Mouse (Mus musculus): ENCODE data around the gene Mrpl54. TPM values are rescaled to one million over a fixed set of nuclear protein-coding genes. Genes with fewer than 3 reads are reported as not detected.
A peak's percentile ranks its signal among the peaks of the same experiment; 100 is the strongest.

Gene Mrpl54
- polyA plus RNA-seq, 1 experiment = 130 TPM

DNA sequence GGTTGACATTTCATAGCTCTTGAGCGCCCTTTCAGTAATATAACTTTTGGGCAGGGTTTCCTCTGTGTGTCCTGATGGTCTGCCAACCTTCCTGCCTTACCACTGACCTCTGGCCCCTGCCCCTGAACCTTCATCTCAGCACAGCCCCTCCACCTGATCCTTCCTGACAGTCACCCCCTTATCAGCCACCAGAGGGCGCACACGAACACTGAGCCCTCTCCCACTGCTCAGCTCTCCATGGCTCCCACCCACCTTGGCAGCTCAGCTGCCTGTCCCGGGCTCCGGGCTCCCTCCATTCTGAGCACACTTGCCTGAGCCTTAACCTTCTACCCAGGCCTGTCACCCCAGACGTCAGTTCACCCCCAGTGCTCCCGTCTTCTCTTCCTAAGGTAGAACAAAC, 22.5 kb upstream of the Mrpl54 start:
- H3K4me3 ChIP-seq (ENCODE audit: insufficient read depth, low read depth, low read length) = no peak overlapping the region
- no peaks in the 10 kb centered on the region for H3K27me3 ChIP-seq (replicated peaks; ENCODE audit: control insufficient read depth, insufficient read depth, low read length)
- TF ChIP-seq POLR2A (IDR thresholded peaks at IDR 0.05; ENCODE audit: low read depth, low read length) (no peak), CTCF (conservative IDR thresholded peaks at IDR 0.05; ENCODE audit: insufficient read depth, insufficient read length, low read depth, low read length) (peak; percentile 88)
- no peak overlapping the region for H3K27ac ChIP-seq (ENCODE audit: insufficient read depth, low read depth, low read length)
- H3K4me1 ChIP-seq (ENCODE audit: control insufficient read depth, insufficient read depth, low read length) = peaks cover 20% of the 10 kb centered on the region
- WGBS = 6% methylated on average over 7 of the region's 7 CpGs
- DNase-seq = peak; percentile 66
- H3K36me3 ChIP-seq (ENCODE audit: control insufficient read depth, insufficient read depth, low read length) = no peaks in the 10 kb centered on the region

DNA sequence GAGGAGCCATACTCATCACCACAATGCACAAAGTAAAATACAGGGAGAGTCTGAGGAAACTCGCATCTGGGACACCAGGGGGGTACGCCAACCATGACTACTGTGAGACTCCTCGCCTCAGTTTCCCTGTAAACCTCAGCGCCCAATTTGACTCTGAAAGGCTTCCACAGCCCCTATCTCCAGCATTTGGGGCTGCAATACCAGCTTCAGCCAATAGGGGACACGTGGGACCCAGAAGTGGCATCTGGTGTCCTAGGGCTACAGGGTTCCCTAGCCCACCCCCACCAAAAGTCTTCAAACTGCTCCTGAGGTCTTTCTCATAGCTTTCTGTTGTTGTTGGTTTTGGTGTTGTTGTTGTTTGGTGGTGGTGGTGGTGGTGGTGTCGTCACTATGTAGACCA, 21.9 kb upstream of the Mrpl54 start:
- peaks cover 14% of the 10 kb centered on the region for H3K4me1 ChIP-seq (ENCODE audit: control insufficient read depth, insufficient read depth, low read length)
- peak; percentile 43 for DNase-seq
- no peaks in the 10 kb centered on the region for H3K27me3 ChIP-seq (replicated peaks; ENCODE audit: control insufficient read depth, insufficient read depth, low read length)
- no peak overlapping the region for H3K27ac ChIP-seq (ENCODE audit: insufficient read depth, low read depth, low read length)
- TF ChIP-seq CTCF (conservative IDR thresholded peaks at IDR 0.05; ENCODE audit: insufficient read depth, insufficient read length, low read depth, low read length) (peak; percentile 45), POLR2A (IDR thresholded peaks at IDR 0.05; ENCODE audit: low read depth, low read length) (no peak)
- H3K36me3 ChIP-seq (ENCODE audit: control insufficient read depth, insufficient read depth, low read length) = no peaks in the 10 kb centered on the region
- WGBS = 46% methylated on average over 6 of the region's 6 CpGs
- no peak overlapping the region for H3K4me3 ChIP-seq (ENCODE audit: insufficient read depth, low read depth, low read length)

DNA sequence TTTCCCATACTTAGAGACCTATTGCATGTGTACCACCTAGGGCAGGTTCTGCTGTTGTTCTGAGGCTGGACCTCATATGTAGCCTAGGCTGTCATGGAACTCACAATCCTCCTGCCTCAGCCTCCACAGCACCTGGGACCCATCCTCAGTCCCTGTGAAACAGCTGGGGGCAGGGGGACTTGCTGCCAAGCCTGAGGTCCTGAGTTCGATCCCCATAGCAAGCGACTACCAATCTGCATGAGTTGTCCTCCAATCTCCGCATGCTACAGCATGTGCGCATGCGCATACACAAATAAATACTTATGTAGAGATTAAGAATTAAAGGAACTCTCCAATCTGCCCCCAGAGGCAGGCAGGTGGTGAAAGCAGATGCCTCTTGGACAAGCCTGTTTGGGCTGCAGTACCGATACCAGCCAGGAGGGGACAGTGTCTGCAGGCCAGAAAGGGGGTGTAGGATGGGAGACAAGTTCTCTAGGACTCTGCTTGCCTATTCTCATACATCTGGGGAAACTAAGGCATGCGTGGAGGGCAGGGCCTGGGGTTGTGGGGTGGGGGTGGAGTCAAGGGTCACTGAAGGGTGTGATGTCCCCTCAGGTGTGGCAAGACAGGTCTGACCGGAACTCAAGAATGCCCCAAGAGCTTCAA, 20.9 kb upstream of the Mrpl54 start:
- Histone ChIP-seq H3K4me3 (ENCODE audit: insufficient read depth, low read depth, low read length) (no peak overlapping the region), H3K4me1 (ENCODE audit: control insufficient read depth, insufficient read depth, low read length) (peaks cover 12% of the 10 kb centered on the region), H3K27ac (ENCODE audit: insufficient read depth, low read depth, low read length) (no peak overlapping the region), H3K27me3 (replicated peaks; ENCODE audit: control insufficient read depth, insufficient read depth, low read length) (no peaks in the 10 kb centered on the region), H3K36me3 (ENCODE audit: control insufficient read depth, insufficient read depth, low read length) (no peaks in the 10 kb centered on the region)
- peak; percentile 53 for DNase-seq
- TF ChIP-seq POLR2A (IDR thresholded peaks at IDR 0.05; ENCODE audit: low read depth, low read length) (no peak), CTCF (conservative IDR thresholded peaks at IDR 0.05; ENCODE audit: insufficient read depth, insufficient read length, low read depth, low read length) (peak; percentile 72)
- 62% methylated on average over 8 of the region's 8 CpGs for WGBS

DNA sequence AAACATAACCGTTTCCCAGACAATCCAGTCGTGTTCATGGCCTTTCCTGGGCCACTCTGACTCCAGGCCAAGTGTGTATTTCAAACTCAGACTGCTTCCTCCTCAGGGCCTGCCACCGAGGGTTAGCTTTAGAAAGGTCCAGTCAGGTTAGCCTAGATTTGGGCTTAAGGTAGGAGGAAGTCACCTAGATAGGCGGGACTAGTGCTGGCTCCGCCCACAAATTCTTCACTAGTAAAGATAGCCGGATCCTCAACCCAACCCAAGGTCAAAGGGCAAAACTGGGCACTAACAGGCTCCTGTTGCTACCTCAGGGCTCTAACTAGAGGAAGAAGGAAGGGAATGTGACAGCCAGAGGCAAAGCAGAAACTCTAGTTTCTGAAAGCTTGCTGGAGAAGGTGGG, 19.9 kb upstream of the Mrpl54 start:
- Histone ChIP-seq H3K36me3 (ENCODE audit: control insufficient read depth, insufficient read depth, low read length) (no peaks in the 10 kb centered on the region), H3K27me3 (replicated peaks; ENCODE audit: control insufficient read depth, insufficient read depth, low read length) (no peaks in the 10 kb centered on the region), H3K4me1 (ENCODE audit: control insufficient read depth, insufficient read depth, low read length) (peaks cover 12% of the 10 kb centered on the region), H3K4me3 (ENCODE audit: insufficient read depth, low read depth, low read length) (no peak overlapping the region), H3K27ac (ENCODE audit: insufficient read depth, low read depth, low read length) (peak overlapping the region; percentile 49)
- TF ChIP-seq POLR2A (IDR thresholded peaks at IDR 0.05; ENCODE audit: low read depth, low read length) (no peak), CTCF (conservative IDR thresholded peaks at IDR 0.05; ENCODE audit: insufficient read depth, insufficient read length, low read depth, low read length) (no peak)
- WGBS = 19% methylated on average over 6 of the region's 6 CpGs
- peak; percentile 81 for DNase-seq

DNA sequence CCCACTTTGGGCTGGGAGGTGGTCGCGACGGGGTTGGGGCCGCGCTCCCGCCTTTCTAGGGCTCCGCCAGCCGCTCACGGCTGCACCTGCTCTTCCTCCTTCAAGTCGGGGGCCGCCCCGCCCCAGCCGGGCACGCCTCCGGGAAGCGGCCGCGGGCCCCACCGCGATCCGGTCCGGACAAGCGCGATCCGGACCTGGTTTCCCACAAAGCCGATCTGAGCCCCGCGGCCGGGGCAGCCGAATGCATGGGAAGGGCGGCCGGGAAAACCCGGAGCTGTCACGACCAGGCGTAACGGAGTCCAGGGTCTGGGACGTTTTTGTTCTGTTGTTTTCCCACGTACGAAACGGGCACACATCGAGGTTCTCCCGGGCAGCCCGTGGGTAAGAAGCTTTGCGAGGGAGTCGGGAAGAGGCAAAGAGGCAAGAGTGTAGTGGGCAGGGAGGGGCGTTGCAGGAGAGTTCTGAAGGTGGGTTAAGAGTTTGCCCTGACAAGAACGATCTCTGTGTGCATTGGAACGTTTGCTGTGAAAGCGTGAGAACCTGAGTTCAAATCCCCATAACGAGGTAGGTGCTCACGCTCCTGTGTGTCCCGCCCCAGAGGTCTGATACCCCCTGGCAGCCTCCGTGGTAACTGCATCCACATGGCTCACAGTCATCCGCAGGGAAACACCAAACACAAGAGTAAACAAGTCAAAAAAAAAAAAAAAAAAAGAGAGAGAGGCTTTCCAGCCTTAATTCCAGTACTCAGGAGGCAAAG, 19.1 kb upstream of the Mrpl54 start:
- peak overlapping the region; percentile 55 for H3K4me3 ChIP-seq (ENCODE audit: insufficient read depth, low read depth, low read length)
- H3K27ac ChIP-seq (ENCODE audit: insufficient read depth, low read depth, low read length) = peak overlapping the region; percentile 81
- peaks cover 12% of the 10 kb centered on the region for H3K4me1 ChIP-seq (ENCODE audit: control insufficient read depth, insufficient read depth, low read length)
- TF ChIP-seq CTCF (conservative IDR thresholded peaks at IDR 0.05; ENCODE audit: insufficient read depth, insufficient read length, low read depth, low read length) (no peak), POLR2A (IDR thresholded peaks at IDR 0.05; ENCODE audit: low read depth, low read length) (no peak)
- no peaks in the 10 kb centered on the region for H3K27me3 ChIP-seq (replicated peaks; ENCODE audit: control insufficient read depth, insufficient read depth, low read length)
- 2% methylated on average over 54 of the region's 54 CpGs for WGBS
- H3K36me3 ChIP-seq (ENCODE audit: control insufficient read depth, insufficient read depth, low read length) = no peaks in the 10 kb centered on the region
- DNase-seq = peak; percentile 94

DNA sequence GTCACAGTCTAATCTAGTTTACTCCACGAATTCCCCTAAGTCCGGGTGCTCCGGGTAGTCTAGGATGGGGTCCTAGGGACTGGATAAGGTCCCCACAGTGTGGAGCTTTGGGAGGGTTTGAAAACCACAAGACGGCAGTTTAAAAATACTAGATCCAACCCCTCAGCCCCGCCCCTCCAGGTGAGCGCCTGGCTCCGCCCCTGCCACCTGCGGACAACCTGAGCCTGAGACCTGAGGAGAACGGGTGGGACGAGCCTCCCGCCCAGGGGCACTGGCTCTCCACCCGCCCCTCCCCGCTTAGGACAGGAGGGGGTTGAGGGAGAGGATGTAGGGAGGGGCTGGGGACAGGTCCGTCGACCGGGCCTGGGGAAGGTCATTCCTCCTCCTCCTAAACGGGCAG, 18.0 kb upstream of the Mrpl54 start:
- H3K4me1 ChIP-seq (ENCODE audit: control insufficient read depth, insufficient read depth, low read length) = peaks cover 12% of the 10 kb centered on the region
- peak overlapping the region; percentile 81 for H3K27ac ChIP-seq (ENCODE audit: insufficient read depth, low read depth, low read length)
- no peaks in the 10 kb centered on the region for H3K36me3 ChIP-seq (ENCODE audit: control insufficient read depth, insufficient read depth, low read length)
- TF ChIP-seq POLR2A (IDR thresholded peaks at IDR 0.05; ENCODE audit: low read depth, low read length) (no peak), CTCF (conservative IDR thresholded peaks at IDR 0.05; ENCODE audit: insufficient read depth, insufficient read length, low read depth, low read length) (no peak)
- H3K27me3 ChIP-seq (replicated peaks; ENCODE audit: control insufficient read depth, insufficient read depth, low read length) = no peaks in the 10 kb centered on the region
- 13% methylated on average over 17 of the region's 17 CpGs for WGBS
- H3K4me3 ChIP-seq (ENCODE audit: insufficient read depth, low read depth, low read length) = peak overlapping the region; percentile 55
- peak; percentile 78 for DNase-seq

DNA sequence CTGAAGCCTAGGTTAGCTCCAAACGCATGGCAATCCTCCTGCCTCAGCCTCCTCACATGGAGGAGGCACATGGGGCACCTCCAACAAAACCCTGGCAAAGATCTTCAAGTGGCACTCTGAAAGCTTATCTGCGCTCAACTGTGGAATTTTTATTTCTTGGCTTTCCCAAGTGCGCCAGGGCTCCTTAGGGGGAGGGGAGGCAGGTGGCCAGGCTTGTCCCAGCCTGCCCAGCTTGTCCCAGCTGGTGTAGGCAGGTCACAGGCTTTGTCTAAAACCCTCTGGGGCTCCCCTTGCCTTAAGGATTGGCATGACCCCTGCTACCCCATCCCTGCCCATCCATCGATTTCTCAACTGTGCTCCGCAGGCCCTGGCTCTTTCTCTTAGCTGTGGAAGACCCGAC, 17.5 kb upstream of the Mrpl54 start:
- WGBS = 64% methylated on average over 6 of the region's 6 CpGs
- Histone ChIP-seq H3K4me1 (ENCODE audit: control insufficient read depth, insufficient read depth, low read length) (peaks cover 12% of the 10 kb centered on the region), H3K27ac (ENCODE audit: insufficient read depth, low read depth, low read length) (peak overlapping the region; percentile 66), H3K27me3 (replicated peaks; ENCODE audit: control insufficient read depth, insufficient read depth, low read length) (no peaks in the 10 kb centered on the region), H3K36me3 (ENCODE audit: control insufficient read depth, insufficient read depth, low read length) (no peaks in the 10 kb centered on the region), H3K4me3 (ENCODE audit: insufficient read depth, low read depth, low read length) (no peak overlapping the region)
- no peak for TF ChIP-seq POLR2A (IDR thresholded peaks at IDR 0.05; ENCODE audit: low read depth, low read length)
- TF ChIP-seq CTCF (conservative IDR thresholded peaks at IDR 0.05; ENCODE audit: insufficient read depth, insufficient read length, low read depth, low read length) = no peak
- peak; percentile 59 for DNase-seq

Data from kidney, adult 2 months (tissue).